Mouse (Mus musculus): Measurements from ENCODE around the gene Cdyl2.

Cdyl2 gene

GRCm38 (mm10) chr8:116670604-116671003, 62.2 kb downstream of the Cdyl2 start:
- DNase-seq, result no peak

GRCm38 (mm10) chr8:116668977-116669376, 63.8 kb downstream of the Cdyl2 start:
- no peak for DNase-seq

- DNase-seq, result no peak
These were observed 65.9 kb downstream of the Cdyl2 start for GRCm38 (mm10) chr8:116666781-116667325.

GRCm38 (mm10) chr8:116661521-116661920, 71.3 kb downstream of the Cdyl2 start:
- peak; percentile 63 for DNase-seq

GRCm38 (mm10) chr8:116656811-116657210, 76.0 kb downstream of the Cdyl2 start:
- DNase-seq, result no peak

- DNase-seq, result no peak
These were observed 77.9 kb downstream of the Cdyl2 start for GRCm38 (mm10) chr8:116654881-116655280.

GRCm38 (mm10) chr8:116652949-116653348, 79.8 kb downstream of the Cdyl2 start:
- peak; percentile 53 for DNase-seq

- no peak for DNase-seq
These were observed 82.6 kb downstream of the Cdyl2 start for GRCm38 (mm10) chr8:116649975-116650725.

GRCm38 (mm10) chr8:116645376-116645775, 87.4 kb downstream of the Cdyl2 start:
- DNase-seq, result no peak

GRCm38 (mm10) chr8:116640925-116641324, 91.9 kb downstream of the Cdyl2 start:
- DNase-seq, result no peak

GRCm38 (mm10) chr8:116637998-116638397, 94.8 kb downstream of the Cdyl2 start:
- no peak for DNase-seq

GRCm38 (mm10) chr8:116637193-116637592, 95.6 kb downstream of the Cdyl2 start:
- no peak for DNase-seq

GRCm38 (mm10) chr8:116636396-116636795, 96.4 kb downstream of the Cdyl2 start:
- no peak for DNase-seq

GRCm38 (mm10) chr8:116635972-116636371, 96.8 kb downstream of the Cdyl2 start:
- no peak for DNase-seq

- DNase-seq, result no peak
These were observed 97.5 kb downstream of the Cdyl2 start for GRCm38 (mm10) chr8:116635261-116635660.

- DNase-seq, result no peak
These were observed 98.4 kb downstream of the Cdyl2 start for GRCm38 (mm10) chr8:116634436-116634835.

GRCm38 (mm10) chr8:116633470-116634150, 99.2 kb downstream of the Cdyl2 start:
- DNase-seq, result peak; percentile 85

GRCm38 (mm10) chr8:116630066-116630465, 102.7 kb downstream of the Cdyl2 start:
- DNase-seq, result no peak

GRCm38 (mm10) chr8:116628975-116629374, 103.8 kb downstream of the Cdyl2 start:
- no peak for DNase-seq

GRCm38 (mm10) chr8:116627854-116628479, 104.8 kb downstream of the Cdyl2 start:
- no peak for DNase-seq

- DNase-seq, result no peak
These were observed 109.2 kb downstream of the Cdyl2 start for GRCm38 (mm10) chr8:116623591-116623990.

- no peak for DNase-seq
These were observed 110.5 kb downstream of the Cdyl2 start for GRCm38 (mm10) chr8:116622326-116622725.

- DNase-seq, result no peak
These were observed 111.4 kb downstream of the Cdyl2 start for GRCm38 (mm10) chr8:116621158-116621961.
